22 mouse cellular contexts compared by ENCODE assay signal in the genomic region with DNA sequence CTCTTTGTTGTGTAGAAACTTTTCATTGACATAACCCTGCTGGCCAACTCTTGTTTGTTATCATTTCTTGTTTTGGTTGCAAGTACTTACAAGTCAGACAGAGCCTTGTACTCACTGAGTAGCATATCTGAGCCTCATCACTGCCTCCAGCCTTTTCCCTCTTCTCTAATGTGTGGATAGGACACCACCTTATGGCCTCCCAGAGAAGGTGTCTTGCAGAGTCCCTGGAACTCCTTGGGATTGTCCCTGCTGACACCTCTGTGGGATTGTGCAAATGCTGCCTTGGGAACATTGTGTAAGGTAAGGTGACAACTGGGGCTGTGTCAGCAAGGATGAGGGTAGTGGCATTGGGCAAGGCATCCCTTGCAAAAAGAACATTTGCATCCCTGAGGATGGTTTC. TPM values are rescaled to one million over a fixed set of nuclear protein-coding genes. Genes with fewer than 3 reads are reported as not detected.
DNase-seq lines count a peak whose midpoint lies in the region; ATAC-seq and TF ChIP-seq lines count a peak whose summit lies in the region.
"Had no signal": no experiment of that assay in that cellular context is flagged by ENCODE, and none has a peak within 500 bp of the region (broad histone marks: within the 10 kb centered on the region; RNA-seq: fewer than 3 reads in every experiment).

No protein-coding gene starts in this region.

- H3K27ac ChIP-seq in kidney, adult 2 months (ENCODE audit: insufficient read depth, low read depth, low read length) = no peak overlapping the region
- no peak overlapping the region for H3K27ac ChIP-seq in lung, postnatal 0 days (ENCODE audit: low read length)
- H3K27ac ChIP-seq: hindbrain, embryonic 10.5 days; limb, embryonic 12.5 days; liver, embryonic 14.5 days; midbrain, embryonic 12.5 days had no signal

- no peak overlapping the region for H3K4me3 ChIP-seq in kidney, adult 2 months (ENCODE audit: insufficient read depth, low read depth, low read length)
- no peak overlapping the region for H3K4me3 ChIP-seq in lung, postnatal 0 days (ENCODE audit: low read depth, low read length)
- H3K4me3 ChIP-seq: hindbrain, embryonic 10.5 days; limb, embryonic 12.5 days; midbrain, embryonic 12.5 days had no signal

- H3K36me3 ChIP-seq in kidney, adult 2 months (ENCODE audit: control insufficient read depth, insufficient read depth, low read length) = no peaks in the 10 kb centered on the region
- H3K36me3 ChIP-seq in lung, postnatal 0 days (ENCODE audit: insufficient read depth, low read length) = no peaks in the 10 kb centered on the region
- H3K36me3 ChIP-seq: hindbrain, embryonic 10.5 days; limb, embryonic 12.5 days; midbrain, embryonic 12.5 days had no signal

- TF ChIP-seq EP300 in lung, postnatal 0 days (IDR thresholded peaks at IDR 0.05) = no peak

- no peaks in the 10 kb centered on the region for H3K27me3 ChIP-seq in kidney, adult 2 months (replicated peaks; ENCODE audit: control insufficient read depth, insufficient read depth, low read length)
- H3K27me3 ChIP-seq in lung, postnatal 0 days (replicated peaks; ENCODE audit: insufficient read depth, low read length) = no peaks in the 10 kb centered on the region

- H3K4me2 ChIP-seq in lung, postnatal 0 days (replicated peaks; ENCODE audit: low read depth, low read length) = no peak overlapping the region
- H3K4me2 ChIP-seq: heart, embryonic 11.5 days; limb, embryonic 12.5 days; midbrain, embryonic 12.5 days had no signal

- DNase-seq in kidney, adult 2 months = peak; percentile 6
- no peak for DNase-seq in kidney, postnatal 36 days
- peak; percentile 22 for DNase-seq in lung, postnatal 0 days (ENCODE audit: low spot score)
- DNase-seq in lung, postnatal 4 days = no peak
- peak; percentile 20 for DNase-seq in adipocyte (ENCODE audit: low spot score)
- DNase-seq in spleen, postnatal 36 days (ENCODE audit: low spot score in 2 of 2) = no peak
- DNase-seq in spleen, postnatal 14 days (ENCODE audit: low spot score in 2 of 2) = no peak
- DNase-seq: adrenal gland, postnatal 36 days; cerebellum, adult 11 months; cerebellum, adult 9-11 months; heart, postnatal 10 days; kidney, adult 8-10 months; kidney, postnatal 14 days; lung, postnatal 10 days; thymus, postnatal 14 days had no signal

- no peak for ATAC-seq in lung, postnatal 0 days
- ATAC-seq: forebrain, embryonic 14.5 days had no signal

- H3K4me1 ChIP-seq in kidney, adult 2 months (ENCODE audit: control insufficient read depth, insufficient read depth, low read length) = no peaks in the 10 kb centered on the region
- H3K4me1 ChIP-seq in lung, postnatal 0 days (ENCODE audit: insufficient read depth, low read depth, low read length) = peaks cover 6% of the 10 kb centered on the region; the same call in 1 of the 2 replicates
- H3K4me1 ChIP-seq: midbrain, embryonic 12.5 days had no signal

- H3K9ac ChIP-seq in lung, postnatal 0 days (replicated peaks; ENCODE audit: low read depth) = no peak overlapping the region
- H3K9ac ChIP-seq: limb, embryonic 12.5 days; liver, embryonic 14.5 days; midbrain, embryonic 12.5 days had no signal

- TF ChIP-seq POLR2A in kidney, adult 2 months (IDR thresholded peaks at IDR 0.05; ENCODE audit: low read depth, low read length) = no peak

- peak; percentile 41 for TF ChIP-seq CTCF in kidney, adult 2 months (conservative IDR thresholded peaks at IDR 0.05; ENCODE audit: insufficient read depth, insufficient read length, low read depth, low read length)
- TF ChIP-seq CTCF in lung, postnatal 0 days (IDR thresholded peaks at IDR 0.05) = peak; percentile 46

- no peaks in the 10 kb centered on the region for H3K9me3 ChIP-seq in lung, postnatal 0 days (ENCODE audit: low read length)
- H3K9me3 ChIP-seq: hindbrain, embryonic 10.5 days; limb, embryonic 12.5 days; midbrain, embryonic 12.5 days had no signal

RNA-seq across cellular contexts. Expression of a gene that starts 9.1 kb away (rescaled TPM):
- not detected in 2 replicates for polyA plus RNA-seq in kidney, adult 2 months (2012; rRNA removed)
- polyA plus RNA-seq in lung, postnatal 0 days (2015; fragmentation: Nextera tagmentation; extraction: Ambion mirVana) = not detected in 2 replicates
- polyA plus RNA-seq: liver, embryonic 14.5 days had no signal

RNA-seq across cellular contexts. Expression of a gene that starts 25.6 kb away (rescaled TPM):
- polyA plus RNA-seq in kidney, adult 2 months (2012; rRNA removed) = not detected in 2 replicates
- not detected in 2 replicates for polyA plus RNA-seq in lung, postnatal 0 days (2015; fragmentation: Nextera tagmentation; extraction: Ambion mirVana)
- polyA plus RNA-seq: cortical plate, adult 2 months; forebrain, embryonic 14.5 days; heart, embryonic 11.5 days; liver, embryonic 14.5 days; midbrain, embryonic 12.5 days had no signal

RNA-seq across cellular contexts. Expression of a gene that starts 36.6 kb away (rescaled TPM):
- polyA plus RNA-seq in kidney, adult 2 months (2012; rRNA removed) = 0.16 and 0.39 TPM in 2 replicates
- 0.36 and 0.41 TPM in 2 replicates for polyA plus RNA-seq in lung, postnatal 0 days (2015; fragmentation: Nextera tagmentation; extraction: Ambion mirVana)

Comparison
In these comparisons a context has a peak if more than half of its experiments do, and no peak if none do; other contexts are left out.
1. DNase-seq: peak in kidney, adult 2 months (single experiment), lung, postnatal 0 days (single experiment) and adipocyte (single experiment); none in kidney, postnatal 36 days (0 of 2), lung, postnatal 4 days (0 of 2), spleen, postnatal 36 days (0 of 2) and spleen, postnatal 14 days (0 of 2).